Mouse (Mus musculus) MEL (cell line): ENCODE measurements around the gene Fmnl1. TPM values are rescaled to one million over a fixed set of nuclear protein-coding genes. Genes with fewer than 3 reads are reported as not detected.

ENCODE experiments used
- DNase-seq: peaks from one replicate; pipeline ENCODE4 v3.0.0; 2011; ENCODE audit warnings: low read depth, low spot score
- H3K27ac ChIP-seq: 2 replicates; pipeline ENCODE4 v1.5.1; 2012; ENCODE audit warnings: low read depth, mild to moderate bottlenecking, control low read depth, low read length, moderate library complexity; ENCODE audit not compliant: control insufficient read depth
- H3K27me3 ChIP-seq, 2 experiments: fragments of 150-350 bp in 1 of 2; sonication (generic) in 1 of 2; 2 replicates each; pipeline ENCODE4 v1.6.1; 2012; ENCODE audit warnings: low read length in 2 of 2, mild to moderate bottlenecking in 2 of 2, improper control_type of control experiment in 1 of 2, moderate library complexity in 1 of 2; ENCODE audit not compliant: insufficient read depth in 2 of 2, control insufficient read depth in 1 of 2
- H3K36me3 ChIP-seq, 2 experiments: 2 replicates each; pipeline ENCODE4 v1.6.1; 2012 to 2014; ENCODE audit warnings: low read length in 2 of 2, improper control_type of control experiment in 1 of 2, inconsistent platforms in 1 of 2, mild to moderate bottlenecking in 1 of 2; ENCODE audit not compliant: insufficient read depth in 2 of 2, control insufficient read depth in 1 of 2
- H3K4me1 ChIP-seq, 2 experiments: fragments of 150-350 bp in 1 of 2; sonication (generic) in 1 of 2; 2 replicates each; pipeline ENCODE4 v1.6.1; 2012; ENCODE audit warnings: low read length in 2 of 2, improper control_type of control experiment in 1 of 2, mild to moderate bottlenecking in 1 of 2; ENCODE audit not compliant: insufficient read depth in 2 of 2, control insufficient read depth in 1 of 2
- H3K4me3 ChIP-seq, 2 experiments: fragments of 150-350 bp in 1 of 2; sonication (generic) in 1 of 2; 2 replicates each; pipeline ENCODE4 v1.5.1; 2012; ENCODE audit warnings: low read depth in 2 of 2, low read length in 2 of 2, mild to moderate bottlenecking in 2 of 2, moderate library complexity in 2 of 2, control low read depth in 1 of 2, improper control_type of control experiment in 1 of 2; ENCODE audit not compliant: control insufficient read depth in 1 of 2, insufficient read depth in 1 of 2
- H3K79me2 ChIP-seq: 2 replicates; pipeline ENCODE4 v1.6.1; 2012; ENCODE audit warnings: mild to moderate bottlenecking, low read length, moderate library complexity; ENCODE audit not compliant: control insufficient read depth, poor library complexity, insufficient read depth
- H3K9ac ChIP-seq: 2 replicates; pipeline ENCODE4 v1.6.1; 2012; ENCODE audit warnings: low read depth, mild to moderate bottlenecking, control low read depth, low read length, moderate library complexity; ENCODE audit not compliant: control insufficient read depth, poor library complexity, severe bottlenecking
- H3K9me3 ChIP-seq: fragments of 150-350 bp; sonication (generic); replicated peaks from 2 replicates; pipeline ENCODE4 v1.6.1; 2012; ENCODE audit warnings: mild to moderate bottlenecking, low read length, improper control_type of control experiment, moderate library complexity; ENCODE audit not compliant: insufficient read depth
- CHD1 ChIP-seq: IDR thresholded peaks from 2 replicates; pipeline ENCODE4 v1.6.1; 2012; ENCODE audit warnings: low read depth, mild to moderate bottlenecking, inconsistent platforms, low read length, improper control_type of control experiment
- CHD2 ChIP-seq: IDR thresholded peaks from 2 replicates; pipeline ENCODE4 v1.6.1; 2011; ENCODE audit warnings: low read length, improper control_type of control experiment
- EP300 ChIP-seq, 2 experiments: IDR thresholded peaks; 2 replicates each; pipeline ENCODE4 v1.6.1; 2011; ENCODE audit warnings: improper control_type of control experiment in 2 of 2, low read length in 2 of 2, low read depth in 1 of 2, mild to moderate bottlenecking in 1 of 2
- GABPA ChIP-seq: IDR thresholded peaks from 2 replicates; pipeline ENCODE4 v1.6.1; 2012; ENCODE audit warnings: low read depth, mild to moderate bottlenecking, inconsistent platforms, low read length, improper control_type of control experiment, moderate library complexity
- HCFC1 ChIP-seq: IDR thresholded peaks from 2 replicates; pipeline ENCODE4 v1.6.1; 2012; ENCODE audit warnings: low read depth, mild to moderate bottlenecking, inconsistent platforms, low read length, improper control_type of control experiment, moderate library complexity
- KAT2A ChIP-seq: conservative IDR thresholded peaks from 2 replicates; pipeline ENCODE4 v1.6.1; 2012; ENCODE audit warnings: low read depth, low read length, improper control_type of control experiment, inconsistent platforms
- MEF2A ChIP-seq: IDR thresholded peaks from 2 replicates; pipeline ENCODE4 v1.6.1; 2014; ENCODE audit warnings: low read depth, mild to moderate bottlenecking, inconsistent platforms, low read length, improper control_type of control experiment; ENCODE audit not compliant: poor library complexity, insufficient replicate concordance, severe bottlenecking; ENCODE audit errors: extremely low read depth
- POLR2A ChIP-seq, 2 experiments: IDR thresholded peaks; 2 replicates each; pipeline ENCODE4 v1.6.1; 2011 to 2012; ENCODE audit warnings: low read length in 2 of 2, mild to moderate bottlenecking in 2 of 2, control low read depth in 1 of 2, improper control_type of control experiment in 1 of 2, low read depth in 1 of 2, moderate library complexity in 1 of 2; ENCODE audit not compliant: control insufficient read depth in 1 of 2, insufficient read depth in 1 of 2, poor library complexity in 1 of 2
- RCOR1 ChIP-seq: IDR thresholded peaks from 2 replicates; pipeline ENCODE4 v1.6.1; 2012; ENCODE audit warnings: low read depth, mild to moderate bottlenecking, inconsistent platforms, low read length, improper control_type of control experiment
- SIN3A ChIP-seq: IDR thresholded peaks from 2 replicates; pipeline ENCODE4 v1.6.1; 2012; ENCODE audit warnings: low read length, improper control_type of control experiment, inconsistent platforms
- SMC3 ChIP-seq: IDR thresholded peaks from 2 replicates; pipeline ENCODE4 v1.6.1; 2011; ENCODE audit warnings: low read depth, low read length, improper control_type of control experiment
- TCF12 ChIP-seq: IDR thresholded peaks from 2 replicates; pipeline ENCODE4 v1.6.1; 2014; ENCODE audit warnings: low read depth, mild to moderate bottlenecking, inconsistent platforms, low read length, improper control_type of control experiment, moderate library complexity
- USF2 ChIP-seq, 2 experiments: IDR thresholded peaks; 2 replicates each; pipeline ENCODE4 v1.6.1; 2011 to 2012; ENCODE audit warnings: improper control_type of control experiment in 2 of 2, low read length in 2 of 2, borderline replicate concordance in 1 of 2, inconsistent platforms in 1 of 2, low read depth in 1 of 2, mild to moderate bottlenecking in 1 of 2; ENCODE audit not compliant: insufficient read depth in 1 of 2
- ZMIZ1 ChIP-seq: IDR thresholded peaks from 2 replicates; pipeline ENCODE4 v1.6.1; 2012; ENCODE audit warnings: low read depth, mild to moderate bottlenecking, inconsistent platforms, low read length, improper control_type of control experiment, moderate library complexity
- polyA plus RNA-seq, 2 experiments: library from polyadenylated mRNA; stranded (reverse) in 1 of 2; unstranded in 1 of 2; fragments of >175 nt in 1 of 2; fragments of >200 nt in 1 of 2; gene quantifications; 2 replicates each; pipeline versions ENCODE4 v1.2.1 to v1.2.4; 2012; ENCODE audit warnings: low replicate concordance in 2 of 2, low read depth in 1 of 2; ENCODE audit not compliant: insufficient read length in 2 of 2, insufficient read depth in 1 of 2, missing spikeins in 1 of 2
- total RNA-seq: library from RNA; depleted of rRNA; stranded (reverse); fragments of 300-350 nt; gene quantifications from 2 replicates; pipeline ENCODE4 v1.2.3, GENCODE M21; 2012

Fmnl1 gene
- total and polyA plus RNA-seq, 3 experiments, result 1.7 to 17.2 TPM; not detected in 1

- no peaks in the 10 kb centered on the region for H3K27me3 ChIP-seq
- no peak overlapping the region for H3K4me3 ChIP-seq
- H3K4me1 ChIP-seq, result peaks cover 0 to under 1% of the 10 kb centered on the region in 2 experiments; a peak in 2 of 4 replicates
- peaks cover 0 to 1% of the 10 kb centered on the region in 2 experiments; a peak in 2 of 4 replicates for H3K36me3 ChIP-seq
- TF ChIP-seq TCF12, result no peak
- no peak for TF ChIP-seq POLR2A (IDR thresholded peaks at IDR 0.05; ENCODE audit: control insufficient read depth in 1 of 2, insufficient read depth in 1 of 2, low read depth in 1 of 2, low read length in 2 of 2, poor library complexity in 1 of 2)
- no peak for TF ChIP-seq SIN3A
- TF ChIP-seq ZMIZ1, result no peak
- no peak for TF ChIP-seq SMC3
- TF ChIP-seq GABPA, result no peak
- no peak for TF ChIP-seq MEF2A
- no peak for TF ChIP-seq KAT2A
- no peak for TF ChIP-seq RCOR1
- no peak overlapping the region for H3K27ac ChIP-seq
- H3K9me3 ChIP-seq, result no peaks in the 10 kb centered on the region
- DNase-seq, result no peak
- H3K9ac ChIP-seq, result no peak overlapping the region
- H3K79me2 ChIP-seq, result no peaks in the 10 kb centered on the region
Measured at GRCm38 (mm10) chr11:103240740-103241139, 69.8 kb downstream of the Fmnl1 start.

DNA sequence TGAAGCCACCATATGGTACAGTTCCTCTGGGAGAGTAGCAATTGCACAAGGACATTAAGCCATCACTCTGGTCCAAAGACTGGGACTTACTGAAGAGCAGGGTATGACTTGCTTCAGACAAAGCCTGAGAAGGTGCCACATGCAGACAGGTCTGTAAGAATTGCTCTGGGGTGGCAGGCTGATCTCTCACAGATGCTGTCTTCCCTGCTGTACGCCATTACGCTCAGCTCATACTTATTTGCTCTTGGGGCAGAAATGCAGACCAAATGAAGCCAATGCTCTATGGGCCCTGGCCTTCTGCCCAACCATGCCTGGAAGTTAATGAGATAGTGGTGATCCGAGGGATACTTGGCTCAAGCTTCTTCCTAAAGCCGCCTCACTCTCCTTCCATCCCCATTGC lies 73.9 kb downstream of the Fmnl1 start:
- no peaks in the 10 kb centered on the region for H3K79me2 ChIP-seq
- H3K4me1 ChIP-seq, result peaks cover 2 to 24% of the 10 kb centered on the region in 2 experiments; a peak in 3 of 4 replicates
- no peak overlapping the region for H3K27ac ChIP-seq
- DNase-seq, result no peak
- H3K9me3 ChIP-seq, result no peaks in the 10 kb centered on the region
- no peak overlapping the region for H3K4me3 ChIP-seq
- H3K9ac ChIP-seq, result no peak overlapping the region
- H3K27me3 ChIP-seq, result no peaks in the 10 kb centered on the region
- H3K36me3 ChIP-seq, result peaks cover 0 to 17% of the 10 kb centered on the region in 2 experiments; a peak in 2 of 4 replicates
- no peak for TF ChIP-seq CHD2
- no peak for TF ChIP-seq EP300 (IDR thresholded peaks at IDR 0.05; ENCODE audit: low read depth in 1 of 2, low read length in 2 of 2)
- TF ChIP-seq CHD1, result no peak
- no peak for TF ChIP-seq USF2 (IDR thresholded peaks at IDR 0.05; ENCODE audit: borderline replicate concordance in 1 of 2, insufficient read depth in 1 of 2, low read depth in 1 of 2, low read length in 2 of 2)
- no peak for TF ChIP-seq TCF12
- no peak for TF ChIP-seq HCFC1
